Mouse (Mus musculus): Measurements from ENCODE around the gene Opn4. TPM values are rescaled to one million over a fixed set of nuclear protein-coding genes. Genes with fewer than 3 reads are reported as not detected.
A peak's percentile ranks its signal among the peaks of the same experiment; 100 is the strongest.

Gene Opn4
- polyA plus RNA-seq, 1 experiment from 2014 or later: not detected

DNA sequence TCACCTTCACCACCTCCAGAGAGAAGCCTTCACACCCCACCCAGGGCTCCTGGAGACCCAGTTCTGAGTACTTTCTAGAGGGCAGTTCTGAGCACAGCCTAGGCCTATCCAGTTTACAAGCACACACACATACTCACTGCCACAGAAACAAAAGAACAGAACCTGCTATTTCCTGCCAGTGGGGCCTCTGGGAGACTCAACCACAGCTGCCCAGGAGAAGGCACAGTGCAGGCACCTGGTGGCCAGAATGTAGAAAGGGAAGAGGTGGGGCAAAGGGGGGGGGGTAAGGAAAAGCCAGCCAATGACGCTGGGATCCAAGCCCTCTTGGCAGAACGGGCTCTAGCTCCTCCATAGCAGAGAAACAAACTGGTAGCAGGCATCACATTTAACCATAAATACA, 37.5 kb downstream of the Opn4 start:
- Histone ChIP-seq H3K36me3 (ENCODE audit: inconsistent target) (no peaks in the 10 kb centered on the region), H3K79me2 (ENCODE audit: inconsistent target) (no peaks in the 10 kb centered on the region), H3K27ac (no peak overlapping the region), H3K4me3 (ENCODE audit: inconsistent target) (no peak overlapping the region)
- 9% methylated on average over 2 of the region's 2 CpGs for WGBS (ENCODE audit: missing documents)

DNA sequence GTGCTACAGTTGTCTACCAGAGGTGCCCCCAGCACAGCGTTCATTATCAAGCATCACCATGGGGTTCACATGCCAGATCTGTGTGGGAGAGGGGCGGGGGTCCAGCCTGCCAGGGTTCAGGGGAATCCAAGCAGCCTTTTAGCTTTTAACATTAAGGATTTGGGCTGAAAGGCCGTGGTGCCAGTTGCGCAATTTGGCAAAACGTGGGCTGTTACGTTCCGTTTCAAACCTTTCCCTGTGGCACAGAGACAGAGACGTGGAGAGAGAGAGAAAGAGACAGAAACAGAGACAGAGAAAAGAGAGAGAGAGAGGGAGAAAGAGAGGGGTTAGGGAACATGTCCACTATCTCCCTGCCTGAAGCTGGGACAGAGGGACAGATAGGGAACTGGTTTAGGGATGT, 38.3 kb downstream of the Opn4 start:
- Histone ChIP-seq H3K79me2 (ENCODE audit: inconsistent target) (no peaks in the 10 kb centered on the region), H3K36me3 (ENCODE audit: inconsistent target) (no peaks in the 10 kb centered on the region), H3K27ac (no peak overlapping the region), H3K4me3 (ENCODE audit: inconsistent target) (no peak overlapping the region)
- WGBS (ENCODE audit: missing documents): 74% methylated on average over 8 of the region's 8 CpGs

DNA sequence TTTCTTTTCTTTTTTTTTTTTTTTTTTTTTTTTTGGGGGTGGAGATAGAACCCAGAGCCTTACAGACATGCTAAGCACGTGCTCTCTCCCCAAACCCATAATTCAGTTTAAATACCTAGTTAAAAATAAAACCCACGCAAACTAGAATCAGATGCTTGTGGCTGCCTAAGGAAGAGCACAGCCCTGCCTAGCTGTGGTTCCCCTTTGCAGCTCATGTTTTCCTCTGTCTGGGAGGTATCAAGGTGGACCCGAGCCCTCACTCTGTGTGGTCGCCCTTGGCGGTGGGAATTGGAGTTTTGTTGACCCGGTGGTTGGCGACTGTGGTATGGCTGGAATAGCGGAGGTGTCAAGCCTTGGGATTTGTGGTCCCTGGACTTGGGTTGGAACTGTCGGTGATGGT, 41.0 kb downstream of the Opn4 start:
- no peaks in the 10 kb centered on the region for H3K36me3 ChIP-seq (ENCODE audit: inconsistent target)
- no peak overlapping the region for H3K27ac ChIP-seq
- WGBS (ENCODE audit: missing documents): 86% methylated on average over 9 of the region's 9 CpGs
- H3K79me2 ChIP-seq (ENCODE audit: inconsistent target): no peaks in the 10 kb centered on the region
- no peak overlapping the region for H3K4me3 ChIP-seq (ENCODE audit: inconsistent target)

DNA sequence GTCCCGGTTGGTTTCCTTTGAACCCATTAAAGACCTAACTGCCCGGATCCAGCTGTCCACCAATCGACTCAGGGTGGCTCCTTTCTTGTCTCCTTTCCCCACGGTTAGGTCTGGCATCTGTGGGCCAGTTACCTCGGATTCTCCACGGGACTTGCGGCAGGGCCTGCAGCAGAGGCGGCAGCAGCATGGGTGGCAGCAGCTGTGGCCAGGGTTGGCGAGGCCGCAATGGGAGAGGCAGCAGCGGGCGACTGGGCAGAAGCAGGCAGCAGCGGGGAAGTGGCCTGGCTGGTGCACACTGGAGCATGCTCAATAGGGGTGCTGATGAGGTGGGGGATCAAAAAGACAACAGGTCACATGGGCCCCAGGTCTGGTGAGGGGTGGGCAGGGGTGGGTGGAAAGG, 44.7 kb downstream of the Opn4 start:
- Histone ChIP-seq H3K27ac (no peak overlapping the region), H3K79me2 (ENCODE audit: inconsistent target) (no peaks in the 10 kb centered on the region), H3K36me3 (ENCODE audit: inconsistent target) (no peaks in the 10 kb centered on the region), H3K4me3 (ENCODE audit: inconsistent target) (no peak overlapping the region)
- 80% methylated on average over 13 of the region's 13 CpGs for WGBS (ENCODE audit: missing documents)

DNA sequence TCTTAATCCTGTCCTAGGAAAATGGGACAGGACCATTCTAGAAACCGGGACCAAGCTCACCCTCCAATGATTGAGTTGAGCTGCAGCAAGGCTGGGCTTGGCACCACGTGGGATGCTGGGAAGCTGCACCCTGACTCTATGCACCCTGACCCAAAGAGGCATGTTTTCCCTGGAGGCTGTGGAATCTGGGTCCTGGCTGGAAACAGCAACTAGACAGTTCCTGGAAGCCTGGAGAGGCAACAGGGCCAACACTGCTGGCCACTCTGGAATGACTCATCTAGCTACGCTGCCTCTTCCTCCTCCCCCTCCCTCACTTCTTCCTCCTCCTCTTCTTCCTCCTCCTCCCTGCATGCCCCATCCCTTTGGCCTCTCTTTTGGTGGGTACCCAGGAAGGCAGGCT, 45.9 kb downstream of the Opn4 start:
- Histone ChIP-seq H3K36me3 (ENCODE audit: inconsistent target) (no peaks in the 10 kb centered on the region), H3K79me2 (ENCODE audit: inconsistent target) (no peaks in the 10 kb centered on the region), H3K27ac (no peak overlapping the region), H3K4me3 (ENCODE audit: inconsistent target) (no peak overlapping the region)
- WGBS (ENCODE audit: missing documents): 62% methylated on average over 3 of the region's 3 CpGs

DNA sequence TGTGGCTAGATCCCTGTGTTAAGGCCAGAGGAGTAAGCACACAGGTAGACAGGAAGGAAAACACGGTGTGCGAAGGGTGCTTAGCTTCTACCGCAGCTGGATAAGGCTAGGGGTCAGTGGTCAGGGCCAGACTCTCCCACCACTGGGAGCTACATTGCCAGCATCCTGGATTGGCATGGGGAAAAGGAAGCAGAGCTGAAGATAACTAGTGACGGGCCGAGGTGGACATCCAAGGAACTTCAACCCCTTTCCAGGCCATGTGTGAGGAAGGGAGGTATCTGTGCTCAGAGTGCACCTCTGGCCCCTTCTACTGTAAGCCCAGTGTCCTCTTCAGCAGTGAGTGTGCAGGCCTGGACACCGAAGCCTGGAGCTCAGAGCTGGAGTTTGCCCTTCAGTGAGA, 46.5 kb downstream of the Opn4 start:
- Histone ChIP-seq H3K79me2 (ENCODE audit: inconsistent target) (no peaks in the 10 kb centered on the region), H3K4me3 (ENCODE audit: inconsistent target) (no peak overlapping the region)
- 88% methylated on average over 6 of the region's 6 CpGs for WGBS (ENCODE audit: missing documents)

DNA sequence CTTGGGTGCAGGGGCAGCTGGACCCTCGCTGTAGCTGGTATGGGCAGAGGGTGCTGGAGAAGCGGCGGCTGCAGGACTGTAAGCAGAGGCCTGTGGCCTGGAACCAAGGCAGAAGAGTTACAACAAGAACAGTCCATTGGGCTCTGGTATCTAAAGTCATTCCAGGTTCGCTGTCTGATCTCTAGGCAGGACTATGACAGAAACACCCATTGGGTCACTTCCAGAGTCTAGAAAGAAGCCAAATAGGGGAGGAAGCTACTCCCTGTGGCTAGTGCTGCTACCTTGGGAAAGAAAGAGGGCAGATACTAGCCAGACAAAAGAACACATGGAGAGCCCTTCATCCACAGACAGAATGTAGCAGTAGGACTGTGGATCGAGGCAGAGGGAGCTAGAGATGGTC, 47.7 kb downstream of the Opn4 start:
- no peaks in the 10 kb centered on the region for H3K79me2 ChIP-seq (ENCODE audit: inconsistent target)
- 77% methylated on average over 5 of the region's 5 CpGs for WGBS (ENCODE audit: missing documents)
- H3K4me3 ChIP-seq (ENCODE audit: inconsistent target): no peak overlapping the region
- H3K27ac ChIP-seq: no peak overlapping the region
- no peaks in the 10 kb centered on the region for H3K36me3 ChIP-seq (ENCODE audit: inconsistent target)

More for the DNA sequence above, 46.5 kb downstream of the Opn4 start:
- Histone ChIP-seq H3K36me3 (ENCODE audit: inconsistent target) (no peaks in the 10 kb centered on the region), H3K27ac (no peak overlapping the region)

DNA sequence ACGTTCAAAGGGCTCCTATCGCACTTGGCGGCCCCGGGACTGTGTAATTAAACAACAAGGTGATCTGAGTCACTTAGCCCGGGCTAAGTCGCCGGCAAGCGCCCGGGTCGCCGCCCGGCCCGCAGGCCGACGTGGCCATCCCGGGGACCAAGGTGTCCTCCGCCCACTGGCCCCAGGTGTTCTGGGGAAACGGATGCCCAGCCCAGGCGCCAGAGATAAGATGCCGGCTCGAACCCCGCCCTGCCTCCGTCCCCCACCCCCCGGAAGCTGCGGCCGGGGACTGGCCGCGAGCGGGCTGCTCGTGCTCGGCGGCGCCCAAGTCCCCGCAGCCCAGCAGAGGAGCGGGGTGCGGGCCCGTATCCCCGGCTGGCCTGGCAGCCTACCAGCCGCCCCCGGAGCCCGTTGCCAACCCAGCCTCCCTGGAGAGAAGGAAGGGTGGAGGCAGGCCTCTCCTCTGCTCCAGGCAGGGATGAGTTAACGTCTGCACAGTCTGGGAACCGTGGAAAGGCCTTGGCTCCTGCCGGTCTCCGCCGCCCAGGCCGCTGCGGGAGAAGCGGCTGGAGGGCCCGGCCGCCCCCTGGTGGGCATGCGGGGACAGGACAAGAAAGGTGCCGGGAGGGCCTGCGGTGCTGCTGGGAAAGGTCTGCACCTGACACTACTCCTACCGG, 50.8 kb downstream of the Opn4 start:
- H3K79me2 ChIP-seq (ENCODE audit: inconsistent target): no peaks in the 10 kb centered on the region
- H3K27ac ChIP-seq: no peak overlapping the region
- H3K36me3 ChIP-seq (ENCODE audit: inconsistent target): no peaks in the 10 kb centered on the region
- WGBS (ENCODE audit: missing documents): under 1% methylated on average over 52 of the region's 55 CpGs
- H3K4me3 ChIP-seq (ENCODE audit: inconsistent target): peak overlapping the region; percentile 12; the same call in 1 of the 2 replicates

DNA sequence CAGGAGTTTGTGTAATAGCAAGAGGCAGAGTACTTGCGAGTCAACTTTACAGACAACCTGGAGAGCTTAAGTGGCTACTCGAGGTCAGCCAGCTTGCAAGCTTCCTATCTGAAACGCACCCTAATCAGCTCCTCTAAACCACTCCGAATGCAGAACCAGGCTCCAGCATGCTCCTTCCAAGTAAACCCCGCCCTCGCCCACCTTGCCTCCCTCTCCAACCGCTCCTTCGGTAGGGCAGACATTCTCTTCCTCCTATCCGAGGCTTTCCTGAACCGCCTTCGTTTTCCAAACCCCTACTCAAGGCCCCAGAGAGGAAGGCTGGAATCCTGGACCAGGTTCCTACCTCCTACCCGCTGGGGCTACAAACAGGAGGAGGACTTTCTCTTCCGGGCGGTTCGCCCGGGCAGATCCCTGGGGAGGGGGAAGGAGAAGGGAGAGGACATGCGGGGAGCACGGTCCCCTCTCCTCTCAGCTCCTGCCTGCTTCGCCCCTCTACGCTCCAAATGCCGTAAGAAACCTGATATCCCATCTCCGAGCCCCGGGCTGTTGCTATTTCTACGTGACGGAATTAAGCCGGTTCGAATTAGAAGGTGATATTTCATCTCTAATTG, 51.4 kb downstream of the Opn4 start:
- H3K36me3 ChIP-seq (ENCODE audit: inconsistent target): no peaks in the 10 kb centered on the region
- 4% methylated on average over 27 of the region's 27 CpGs for WGBS (ENCODE audit: missing documents)
- H3K79me2 ChIP-seq (ENCODE audit: inconsistent target): no peaks in the 10 kb centered on the region
- H3K27ac ChIP-seq: no peak overlapping the region
- peak overlapping the region; percentile 12; the same call in 1 of the 2 replicates for H3K4me3 ChIP-seq (ENCODE audit: inconsistent target)

DNA sequence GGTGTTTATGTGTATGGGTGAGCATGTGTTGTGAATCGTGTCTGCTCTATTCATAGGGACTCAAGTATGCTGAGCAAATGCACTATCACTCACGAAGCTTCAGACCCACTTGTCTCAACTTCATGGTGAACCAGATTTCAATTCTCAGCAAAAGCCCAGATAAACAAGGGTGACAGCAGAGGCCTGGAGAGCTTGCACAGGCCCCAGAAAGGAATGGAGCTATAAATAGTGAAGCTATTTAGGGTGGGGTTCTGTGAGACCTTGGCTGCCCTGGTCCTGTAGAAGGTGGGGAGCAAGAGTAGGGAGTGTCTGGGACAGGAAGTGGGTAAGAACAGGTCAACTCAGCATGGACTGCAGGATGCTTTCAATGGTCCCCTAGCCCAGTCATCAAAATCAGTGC, 55.4 kb downstream of the Opn4 start:
- Histone ChIP-seq H3K27ac (no peak overlapping the region), H3K36me3 (ENCODE audit: inconsistent target) (no peaks in the 10 kb centered on the region), H3K4me3 (ENCODE audit: inconsistent target) (no peak overlapping the region), H3K79me2 (ENCODE audit: inconsistent target) (no peaks in the 10 kb centered on the region)
- 80% methylated on average over 2 of the region's 2 CpGs for WGBS (ENCODE audit: missing documents)

DNA sequence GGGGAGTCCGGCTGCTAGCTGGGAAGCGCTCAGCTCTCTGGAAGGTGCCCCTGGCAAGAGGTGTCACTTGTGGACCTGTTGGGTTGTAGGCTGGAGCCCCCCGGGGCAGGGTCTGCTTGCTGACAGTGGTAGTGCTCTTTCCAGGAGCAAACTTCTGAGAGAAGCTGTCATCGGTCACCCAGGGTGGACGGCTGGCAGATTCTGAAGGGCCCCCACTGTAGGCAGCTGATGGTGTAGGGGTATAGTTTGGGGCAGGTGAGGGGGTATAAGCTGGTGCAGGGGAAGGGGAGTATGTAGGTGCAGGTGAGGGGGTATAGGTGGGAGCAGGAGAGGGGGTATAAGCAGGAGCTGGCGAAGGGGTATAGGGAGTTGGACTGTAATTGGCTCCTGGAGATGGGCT, 55.9 kb downstream of the Opn4 start:
- Histone ChIP-seq H3K4me3 (ENCODE audit: inconsistent target) (no peak overlapping the region), H3K36me3 (ENCODE audit: inconsistent target) (no peaks in the 10 kb centered on the region), H3K79me2 (ENCODE audit: inconsistent target) (no peaks in the 10 kb centered on the region), H3K27ac (no peak overlapping the region)
- 86% methylated on average over 5 of the region's 6 CpGs for WGBS (ENCODE audit: missing documents)

DNA sequence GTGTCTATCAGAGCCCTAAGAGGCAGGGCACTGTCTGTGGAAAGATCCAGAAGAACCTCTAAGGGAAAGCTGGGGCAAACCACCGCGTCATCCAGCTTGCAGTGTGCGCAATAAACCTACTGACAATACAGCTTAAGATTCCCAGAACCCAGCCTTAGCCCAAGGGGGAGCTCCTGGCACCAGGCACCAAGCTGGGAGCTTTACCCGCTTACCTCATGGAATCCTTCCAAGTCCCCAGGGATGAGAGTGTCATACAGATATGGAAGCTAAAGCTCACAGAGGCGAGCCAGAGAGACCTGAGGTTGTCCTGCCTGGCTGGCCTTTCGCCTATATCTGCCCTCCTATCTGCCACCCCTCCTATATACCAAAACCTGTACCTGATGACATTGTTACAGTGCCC, 56.3 kb downstream of the Opn4 start:
- 87% methylated on average over 6 of the region's 6 CpGs for WGBS (ENCODE audit: missing documents)
- Histone ChIP-seq H3K27ac (no peak overlapping the region), H3K4me3 (ENCODE audit: inconsistent target) (no peak overlapping the region), H3K79me2 (ENCODE audit: inconsistent target) (no peaks in the 10 kb centered on the region), H3K36me3 (ENCODE audit: inconsistent target) (no peaks in the 10 kb centered on the region)

DNA sequence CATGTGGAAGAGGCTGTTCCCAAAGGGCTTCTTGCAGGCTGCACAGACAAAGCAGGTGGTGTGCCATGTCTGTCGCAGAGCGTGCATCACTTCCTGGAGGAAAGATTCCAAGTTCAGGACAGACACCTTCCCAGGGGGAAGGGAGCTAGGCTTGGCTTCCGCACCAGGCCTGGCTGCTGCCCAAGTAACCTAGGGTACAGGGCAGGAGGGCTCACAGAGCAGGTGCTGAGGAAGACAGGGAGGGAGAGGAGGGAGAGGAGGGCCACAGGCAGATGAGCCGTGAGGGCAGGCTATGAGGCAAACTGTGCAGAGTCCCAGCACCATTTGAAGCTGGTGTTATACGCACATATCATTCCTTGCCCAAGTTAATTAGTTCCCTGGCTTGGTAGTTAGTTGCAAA, 58.0 kb downstream of the Opn4 start:
- 100% methylated on average over 5 of the region's 5 CpGs for WGBS (ENCODE audit: missing documents)
- Histone ChIP-seq H3K36me3 (ENCODE audit: inconsistent target) (no peaks in the 10 kb centered on the region), H3K4me3 (ENCODE audit: inconsistent target) (no peak overlapping the region), H3K79me2 (ENCODE audit: inconsistent target) (no peaks in the 10 kb centered on the region), H3K27ac (no peak overlapping the region)

DNA sequence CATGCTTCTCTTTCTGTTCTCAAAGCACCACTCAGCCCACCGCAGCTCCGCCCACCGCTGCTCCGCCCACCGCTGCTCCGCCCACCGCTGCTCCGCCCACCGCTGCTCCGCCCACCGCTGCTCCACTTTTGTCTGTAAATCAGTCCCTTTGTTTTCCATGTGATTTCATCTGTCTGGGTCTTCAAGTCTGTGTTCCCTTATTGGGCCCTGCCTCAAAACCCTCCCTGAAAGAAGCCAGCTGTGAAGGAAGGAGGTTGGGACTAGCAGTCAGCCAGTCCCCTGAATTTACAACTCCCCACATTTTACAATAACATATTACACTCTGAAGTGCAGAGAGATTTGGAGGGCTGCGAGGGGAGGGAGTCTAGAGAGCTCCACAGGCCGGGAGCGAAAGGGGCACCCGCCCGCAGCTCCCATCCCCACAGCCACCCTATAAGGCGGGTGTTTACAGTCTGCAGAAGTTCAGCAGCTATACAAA, 59.2 kb downstream of the Opn4 start:
- Histone ChIP-seq H3K36me3 (ENCODE audit: inconsistent target) (no peaks in the 10 kb centered on the region), H3K4me3 (ENCODE audit: inconsistent target) (no peak overlapping the region)
- WGBS (ENCODE audit: missing documents): 10% methylated on average over 17 of the region's 17 CpGs

More for the DNA sequence above, 59.2 kb downstream of the Opn4 start:
- H3K27ac ChIP-seq: no peak overlapping the region
- H3K79me2 ChIP-seq (ENCODE audit: inconsistent target): no peaks in the 10 kb centered on the region

Measured in macrophage (primary cell).